ENCODE assay signal across 9 mouse cellular contexts in genomic region chr4:137765554-137765971, GRCm38 (mm10). TPM values are rescaled to one million over a fixed set of nuclear protein-coding genes. Genes with fewer than 3 reads are reported as not detected.
A peak's percentile ranks its signal among the peaks of the same experiment; 100 is the strongest.
DNase-seq lines count a peak whose midpoint lies in the region; TF ChIP-seq lines count a peak whose summit lies in the region.
"Had no signal": no experiment of that assay in that cellular context is flagged by ENCODE, and none has a peak within 500 bp of the region (broad histone marks: within the 10 kb centered on the region; RNA-seq: fewer than 3 reads in every experiment).

No protein-coding gene starts in this region.

- peaks cover 20% of the 10 kb centered on the region for H3K4me1 ChIP-seq in olfactory bulb, adult 2 months (ENCODE audit: control insufficient read depth, insufficient read depth, low read length)

- intact Hi-C loops in gastrocnemius, adult 2 months (cut with DNase I), result no loop called here
- intact Hi-C loops in gastrocnemius, postnatal 14 days (cut with DNase I; ENCODE audit: low total_unique reads), result no loop called here

- TF ChIP-seq CTCF in gastrocnemius, adult 2 months (IDR thresholded peaks at IDR 0.05), result no peak
- TF ChIP-seq CTCF in olfactory bulb, adult 2 months (IDR thresholded peaks at IDR 0.05; ENCODE audit: insufficient read depth, low read depth, low read length), result no peak

- WGBS in olfactory bulb, adult 2 months, result 65% methylated on average over 7 of the region's 7 CpGs

- H3K27ac ChIP-seq in gastrocnemius, adult 2 months, result peak overlapping the region; percentile 32
- 0 out of 2 replicates have a peak overlapping the region, but pooled peaks have one; percentile 3 for H3K27ac ChIP-seq in olfactory bulb, adult 2 months (ENCODE audit: insufficient read depth, low read depth, low read length)
- H3K27ac ChIP-seq: liver, embryonic 13.5 days had no signal

- H3K4me3 ChIP-seq in gastrocnemius, adult 2 months, result no peak overlapping the region
- H3K4me3 ChIP-seq in olfactory bulb, adult 2 months (ENCODE audit: insufficient read depth, low read depth, low read length), result no peak overlapping the region
- H3K4me3 ChIP-seq: liver, embryonic 13.5 days had no signal

- TF ChIP-seq POLR2A in olfactory bulb, adult 2 months (IDR thresholded peaks at IDR 0.05; ENCODE audit: insufficient read depth, low read depth, low read length), result no peak

- peak; percentile 28 for DNase-seq in gastrocnemius, adult 2 months
- no peak for DNase-seq in gastrocnemius, postnatal 10 days
- DNase-seq in adrenal gland, postnatal 10 days, result peak; percentile 79
- DNase-seq in frontal cortex, postnatal 10 days (ENCODE audit: low spot score in 2 of 2), result peak; percentile 57 to 66
- DNase-seq in left cerebral cortex, adult 9 months (ENCODE audit: low spot score in 2 of 2), result peak; percentile 25 to 47
- DNase-seq in gastrocnemius, postnatal 14 days, result no peak
- no peak for DNase-seq in heart, adult 8-10 months (ENCODE audit: low spot score)
- DNase-seq: liver, embryonic 13.5 days had no signal

RNA-seq across cellular contexts. Expression of gene Alpl, which starts 30.6 kb away (rescaled TPM):
- 10 to 100 TPM; 10.3 to 42.2 TPM for total RNA-seq in gastrocnemius, adult 2 months (2021)
- total RNA-seq in gastrocnemius, postnatal 10 days (2021), result 10 to 100 TPM in 1 of 2 experiments, 1 to 10 TPM in 1; 2.7 to 20.8 TPM
- 10 to 100 TPM; 11.5 to 19.7 TPM for total RNA-seq in adrenal gland, postnatal 10 days (2021)
- not detected in 2 replicates for polyA plus RNA-seq in olfactory bulb, adult 2 months (2012; ENCODE audit: insufficient read depth, insufficient read length, low replicate concordance, missing spikeins)
- 1 to 10 TPM; 4.3 to 7.0 TPM for total RNA-seq in gastrocnemius, postnatal 14 days (2021)
- 10 to 100 TPM; 54.6 to 70.0 (median 62.3) TPM for total RNA-seq in heart, adult 8-10 months (2022)

Comparison
In these comparisons a context has a peak if more than half of its experiments do, and no peak if none do; other contexts are left out.
1. DNase-seq: peak in gastrocnemius, adult 2 months (single experiment), adrenal gland, postnatal 10 days (single experiment), frontal cortex, postnatal 10 days (2 of 2) and left cerebral cortex, adult 9 months (2 of 2); none in gastrocnemius, postnatal 10 days (single experiment), gastrocnemius, postnatal 14 days (single experiment) and heart, adult 8-10 months (single experiment).